ENCODE assay signal across 11 mouse cellular contexts in genomic region chr10:94777576-94777975, GRCm38 (mm10).
"Had no signal": no experiment of that assay in that cellular context is flagged by ENCODE, and none has a peak within 500 bp of the region (broad histone marks: within the 10 kb centered on the region; RNA-seq: fewer than 3 reads in every experiment).

No protein-coding gene starts in this region.

- DNase-seq: kidney, adult 2 months; kidney, postnatal 25 days; left cerebral cortex, postnatal 4 days; liver, postnatal 0 days; lung, embryonic 14.5 days; thymus, adult 2 months; thymus, postnatal 14 days; thymus, postnatal 4 days had no signal

- ATAC-seq: intestine, postnatal 0 days; liver, postnatal 0 days; lung, postnatal 0 days; midbrain, embryonic 15.5 days had no signal
